Mouse (Mus musculus) neural tube, embryonic 13.5 days (tissue): ENCODE measurements around the gene Sptb. TPM values are rescaled to one million over a fixed set of nuclear protein-coding genes. Genes with fewer than 3 reads are reported as not detected.
A peak's percentile ranks its signal among the peaks of the same experiment; 100 is the strongest.

Source experiments
- ATAC-seq: fragments of 200-750 bp; cut with Nextera tagmentation; 2 replicates; pipeline ENCODE4 v1.8.0; 2017; ENCODE audit warnings: low read depth, mild to moderate bottlenecking, moderate TSS enrichment, moderate library complexity
- H3K27ac ChIP-seq: fragments of 300-500 bp; sonication (generic); replicated peaks from 2 replicates; pipeline ENCODE4 v1.5.1; 2015; ENCODE audit warnings: moderate library complexity, mild to moderate bottlenecking, inconsistent platforms
- H3K27me3 ChIP-seq: fragments of 300-500 bp; sonication (generic); 2 replicates; pipeline ENCODE4 v1.6.1; 2015; ENCODE audit warnings: mild to moderate bottlenecking, inconsistent platforms
- H3K36me3 ChIP-seq: fragments of 300-500 bp; sonication (generic); 2 replicates; pipeline ENCODE4 v1.6.1; 2015; ENCODE audit warnings: mild to moderate bottlenecking, inconsistent platforms
- H3K4me1 ChIP-seq: fragments of 300-500 bp; sonication (generic); replicated peaks from 2 replicates; pipeline ENCODE4 v1.6.1; 2015; ENCODE audit warnings: inconsistent platforms
- H3K4me2 ChIP-seq: fragments of 300-500 bp; sonication (generic); 2 replicates; pipeline ENCODE4 v1.6.1; 2015; ENCODE audit warnings: inconsistent platforms, mild to moderate bottlenecking, moderate library complexity
- H3K4me3 ChIP-seq: fragments of 300-500 bp; sonication (generic); 2 replicates; pipeline ENCODE4 v1.5.1; 2015; ENCODE audit warnings: mild to moderate bottlenecking, inconsistent platforms
- H3K9ac ChIP-seq: fragments of 300-500 bp; sonication (generic); 2 replicates; pipeline ENCODE4 v1.6.1; 2015; ENCODE audit warnings: moderate library complexity, mild to moderate bottlenecking, inconsistent platforms
- H3K9me3 ChIP-seq: fragments of 300-500 bp; sonication (generic); 2 replicates; pipeline ENCODE4 v1.6.1; 2016; ENCODE audit warnings: inconsistent platforms
- WGBS: fragments of 180-500 bp; shearing (Covaris S2); methylation state at CpG from one replicate; pipeline ENCODE4 v1.1.7; 2015; 5-methylcytosine and 5-hydroxymethylcytosine counted together
- polyA plus RNA-seq: library from polyadenylated mRNA; unstranded; fragments of >200 nt; fragmentation: Nextera tagmentation; extraction: Ambion mirVana; gene quantifications from 2 replicates; pipeline ENCODE4 v1.2.1, GENCODE M21; 2015

Sptb gene
- 2.7 TPM in 2 replicates for polyA plus RNA-seq

- Histone ChIP-seq H3K4me3 (peak within 1 kb of the TSS; percentile 72), H3K4me1 (peaks cover 29% of the 10 kb centered on the region), H3K9me3 (no peaks in the 10 kb centered on the region), H3K27me3 (peaks cover 64% of the 10 kb centered on the region), H3K36me3 (no peaks in the 10 kb centered on the region), H3K4me2 (peak within 1 kb of the TSS; percentile 100), H3K9ac (peak within 1 kb of the TSS; percentile 86), H3K27ac (peak within 1 kb of the TSS; percentile 23)
- ATAC-seq: peak; percentile 79
- under 1% methylated on average over 40 of the region's 40 CpGs for WGBS
Observed at GRCm38 (mm10) chr12:76710351-76711100, at the start of gene Sptb. Gene Sptb (minus strand): TSS chr12:76710547.

GRCm38 (mm10) chr12:76752652-76753318 lies 42.4 kb upstream of the Sptb start:
- 47% methylated on average over 14 of the region's 14 CpGs for WGBS

GRCm38 (mm10) chr12:76750866-76751459 lies 40.6 kb upstream of the Sptb start:
- Histone ChIP-seq H3K36me3 (no peaks in the 10 kb centered on the region), H3K27ac (no peak overlapping the region), H3K4me2 (no peak overlapping the region), H3K9me3 (no peaks in the 10 kb centered on the region), H3K9ac (no peak overlapping the region), H3K4me1 (no peaks in the 10 kb centered on the region), H3K27me3 (no peaks in the 10 kb centered on the region), H3K4me3 (no peak overlapping the region)
- no peak for ATAC-seq
- 81% methylated on average over 16 of the region's 16 CpGs for WGBS

More at GRCm38 (mm10) chr12:76752652-76753318, 42.4 kb upstream of the Sptb start:
- H3K27ac ChIP-seq: no peak overlapping the region
- no peaks in the 10 kb centered on the region for H3K27me3 ChIP-seq
- H3K4me3 ChIP-seq: no peak overlapping the region
- no peaks in the 10 kb centered on the region for H3K9me3 ChIP-seq
- H3K4me1 ChIP-seq: no peaks in the 10 kb centered on the region
- no peak overlapping the region for H3K4me2 ChIP-seq
- no peak for ATAC-seq
- no peak overlapping the region for H3K9ac ChIP-seq
- no peaks in the 10 kb centered on the region for H3K36me3 ChIP-seq

GRCm38 (mm10) chr12:76727955-76728354 lies 17.6 kb upstream of the Sptb start:
- Histone ChIP-seq H3K27me3 (no peaks in the 10 kb centered on the region), H3K4me3 (no peak overlapping the region), H3K36me3 (no peaks in the 10 kb centered on the region), H3K27ac (no peak overlapping the region), H3K4me1 (no peaks in the 10 kb centered on the region), H3K9ac (no peak overlapping the region), H3K9me3 (peaks cover 6% of the 10 kb centered on the region; the same call in 1 of the 2 replicates), H3K4me2 (no peak overlapping the region)
- 88% methylated on average over 4 of the region's 4 CpGs for WGBS
- no peak for ATAC-seq

- 90% methylated on average over 3 of the region's 3 CpGs for WGBS
- H3K9me3 ChIP-seq: no peaks in the 10 kb centered on the region
- 0 out of 2 replicates have a peak overlapping the region, but pooled peaks have one; percentile 24 for H3K27ac ChIP-seq
- no peak for ATAC-seq
- H3K4me3 ChIP-seq: no peak overlapping the region
- H3K27me3 ChIP-seq: no peaks in the 10 kb centered on the region
- H3K9ac ChIP-seq: no peak overlapping the region
- no peak overlapping the region for H3K4me2 ChIP-seq
- H3K4me1 ChIP-seq: no peaks in the 10 kb centered on the region
- no peaks in the 10 kb centered on the region for H3K36me3 ChIP-seq
Observed at GRCm38 (mm10) chr12:76722026-76722425, 11.7 kb upstream of the Sptb start.

- Histone ChIP-seq H3K36me3 (no peaks in the 10 kb centered on the region), H3K27me3 (no peaks in the 10 kb centered on the region), H3K4me3 (no peak overlapping the region), H3K4me2 (no peak overlapping the region), H3K9me3 (no peaks in the 10 kb centered on the region), H3K27ac (no peak overlapping the region), H3K4me1 (no peaks in the 10 kb centered on the region), H3K9ac (no peak overlapping the region)
- ATAC-seq: no peak
Observed at GRCm38 (mm10) chr12:76720572-76720971, 10.2 kb upstream of the Sptb start.

GRCm38 (mm10) chr12:76718384-76718783 lies 8.0 kb upstream of the Sptb start:
- Histone ChIP-seq H3K9ac (no peak overlapping the region), H3K4me1 (no peaks in the 10 kb centered on the region), H3K9me3 (no peaks in the 10 kb centered on the region), H3K27me3 (peaks cover 6% of the 10 kb centered on the region), H3K4me2 (no peak overlapping the region), H3K4me3 (no peak overlapping the region), H3K36me3 (no peaks in the 10 kb centered on the region), H3K27ac (no peak overlapping the region)
- WGBS: 88% methylated on average over 4 of the region's 4 CpGs
- ATAC-seq: no peak

GRCm38 (mm10) chr12:76709795-76710350 lies 474 bp downstream of the Sptb start:
- Histone ChIP-seq H3K4me2 (peak overlapping the region; percentile 100), H3K27me3 (peaks cover 64% of the 10 kb centered on the region), H3K4me3 (peak overlapping the region; percentile 72), H3K27ac (peak overlapping the region; percentile 23; the same call in 1 of the 2 replicates), H3K36me3 (no peaks in the 10 kb centered on the region), H3K9me3 (no peaks in the 10 kb centered on the region), H3K4me1 (peaks cover 34% of the 10 kb centered on the region), H3K9ac (peak overlapping the region; percentile 86)
- ATAC-seq: peak; percentile 84
- WGBS: 1% methylated on average over 44 of the region's 55 CpGs

GRCm38 (mm10) chr12:76708956-76709794 lies 1.2 kb downstream of the Sptb start:
- Histone ChIP-seq H3K9me3 (no peaks in the 10 kb centered on the region), H3K9ac (peak overlapping the region; percentile 86), H3K4me1 (peaks cover 34% of the 10 kb centered on the region), H3K4me2 (peak overlapping the region; percentile 100), H3K36me3 (no peaks in the 10 kb centered on the region), H3K27me3 (peaks cover 64% of the 10 kb centered on the region), H3K27ac (0 out of 2 replicates have a peak overlapping the region, but pooled peaks have one; percentile 23), H3K4me3 (peak overlapping the region; percentile 72)
- ATAC-seq: peak; percentile 62
- WGBS: 2% methylated on average over 27 of the region's 34 CpGs

- Histone ChIP-seq H3K36me3 (no peaks in the 10 kb centered on the region), H3K4me3 (no peak overlapping the region), H3K9ac (no peak overlapping the region), H3K9me3 (no peaks in the 10 kb centered on the region), H3K4me2 (peak overlapping the region; percentile 100; the same call in 1 of the 2 replicates), H3K4me1 (peaks cover 34% of the 10 kb centered on the region), H3K27ac (no peak overlapping the region), H3K27me3 (peaks cover 56% of the 10 kb centered on the region)
- ATAC-seq: no peak
- WGBS: 75% methylated on average over 3 of the region's 3 CpGs
Observed at GRCm38 (mm10) chr12:76708181-76708580, 2.2 kb downstream of the Sptb start.

- H3K4me3 ChIP-seq: no peak overlapping the region
- no peaks in the 10 kb centered on the region; the same call in 1 of the 2 replicates for H3K27me3 ChIP-seq
- no peak overlapping the region for H3K27ac ChIP-seq
- H3K4me1 ChIP-seq: peaks cover 14% of the 10 kb centered on the region
- WGBS: 85% methylated on average over 13 of the region's 13 CpGs
- H3K4me2 ChIP-seq: no peak overlapping the region
- no peak for ATAC-seq
- H3K9ac ChIP-seq: no peak overlapping the region
- H3K9me3 ChIP-seq: no peaks in the 10 kb centered on the region
- no peaks in the 10 kb centered on the region for H3K36me3 ChIP-seq
Observed at GRCm38 (mm10) chr12:76696380-76696935, 13.9 kb downstream of the Sptb start.
